Mouse (Mus musculus) liver, adult 2 months (tissue): ENCODE results near the gene Me3.

Source experiments
- CTCF ChIP-seq: fragments of 200-500 bp; IDR thresholded peaks from 2 replicates; pipeline ENCODE4 v1.5.1; 2011; ENCODE audit warnings: low read depth, low read length, control low read depth
- POLR2A ChIP-seq: fragments of 200-500 bp; IDR thresholded peaks from 2 replicates; pipeline ENCODE4 v1.6.1; 2011; ENCODE audit warnings: low read length, control low read depth; ENCODE audit not compliant: insufficient read depth; ENCODE audit errors: extremely low read depth

DNA sequence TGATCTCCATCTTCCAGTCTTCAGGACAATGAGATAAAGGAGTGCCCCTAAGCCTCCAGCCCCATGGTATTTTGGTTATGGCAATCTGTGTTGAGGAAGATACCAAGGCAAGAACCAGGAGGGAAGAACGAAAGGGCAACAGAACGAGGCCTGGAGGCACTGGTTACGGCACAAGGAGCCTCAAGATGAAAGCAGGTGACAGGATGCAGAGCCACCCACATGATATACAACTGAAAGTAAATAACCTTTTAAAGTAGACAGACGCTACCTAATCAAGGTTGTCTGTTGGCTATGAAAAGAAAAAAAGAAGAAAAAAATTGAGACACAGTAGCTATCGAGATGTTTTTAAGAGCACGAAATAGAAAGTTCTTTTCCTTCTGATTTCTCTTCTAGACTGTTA is 16.0 kb upstream of the Me3 start:
- TF ChIP-seq POLR2A (no peak), CTCF (no peak)
